Mouse (Mus musculus) embryonic fibroblast, embryonic 13.5 days (primary cell): ENCODE data around the gene Fbxl13. TPM values are rescaled to one million over a fixed set of nuclear protein-coding genes. Genes with fewer than 3 reads are reported as not detected.

Source experiments
- H3K27ac ChIP-seq: 2 replicates; pipeline ENCODE4 v1.5.1; 2012; ENCODE audit warnings: low read length, control low read depth, inconsistent platforms; ENCODE audit not compliant: insufficient read depth
- H3K4me1 ChIP-seq: 2 replicates; pipeline ENCODE4 v1.6.1; 2011; ENCODE audit warnings: low read length; ENCODE audit not compliant: control insufficient read depth, insufficient read depth
- H3K4me3 ChIP-seq: 2 replicates; pipeline ENCODE4 v1.5.1; 2011; ENCODE audit warnings: mild to moderate bottlenecking, control low read depth, low read length; ENCODE audit not compliant: insufficient read depth
- CTCF ChIP-seq: IDR thresholded peaks from 2 replicates; pipeline ENCODE4 v1.5.1; 2011; ENCODE audit warnings: mild to moderate bottlenecking, control low read depth, low read length, moderate library complexity, borderline replicate concordance; ENCODE audit not compliant: insufficient read depth
- POLR2A ChIP-seq: IDR thresholded peaks from 2 replicates; pipeline ENCODE4 v1.6.1; 2011; ENCODE audit warnings: low read depth, mild to moderate bottlenecking, control low read depth, low read length, moderate library complexity
- polyA plus RNA-seq: library from polyadenylated mRNA; stranded (reverse); fragments of >200 nt; gene quantifications from 2 replicates; pipeline ENCODE4 v1.2.4, GENCODE M21; 2011; ENCODE audit warnings: low read depth; ENCODE audit not compliant: missing spikeins, insufficient read length

Fbxl13 gene
- polyA plus RNA-seq, 1 experiment = not detected

- Histone ChIP-seq H3K4me1 (peaks cover 13% of the 10 kb centered on the region), H3K4me3 (no peak overlapping the region), H3K27ac (peak overlapping the region; percentile 56; the same call in 1 of the 2 replicates)
- no peak for TF ChIP-seq POLR2A
- no peak for TF ChIP-seq CTCF
These were observed 116.2 kb downstream of the Fbxl13 start for GRCm38 (mm10) chr5:21529110-21529720.

- Histone ChIP-seq H3K4me3 (no peak overlapping the region), H3K4me1 (peaks cover 13% of the 10 kb centered on the region), H3K27ac (no peak overlapping the region)
- TF ChIP-seq CTCF = no peak
- TF ChIP-seq POLR2A = no peak
These were observed 117.2 kb downstream of the Fbxl13 start for GRCm38 (mm10) chr5:21528068-21528842.

GRCm38 (mm10) chr5:21527488-21527911, 117.9 kb downstream of the Fbxl13 start:
- no peak overlapping the region for H3K4me3 ChIP-seq
- TF ChIP-seq POLR2A (no peak), CTCF (no peak)
- no peak overlapping the region for H3K27ac ChIP-seq
- peaks cover 13% of the 10 kb centered on the region for H3K4me1 ChIP-seq

GRCm38 (mm10) chr5:21526835-21527485, 118.5 kb downstream of the Fbxl13 start:
- H3K27ac ChIP-seq = no peak overlapping the region
- H3K4me3 ChIP-seq = no peak overlapping the region
- no peak for TF ChIP-seq POLR2A
- no peak for TF ChIP-seq CTCF
- H3K4me1 ChIP-seq = peaks cover 13% of the 10 kb centered on the region

DNA sequence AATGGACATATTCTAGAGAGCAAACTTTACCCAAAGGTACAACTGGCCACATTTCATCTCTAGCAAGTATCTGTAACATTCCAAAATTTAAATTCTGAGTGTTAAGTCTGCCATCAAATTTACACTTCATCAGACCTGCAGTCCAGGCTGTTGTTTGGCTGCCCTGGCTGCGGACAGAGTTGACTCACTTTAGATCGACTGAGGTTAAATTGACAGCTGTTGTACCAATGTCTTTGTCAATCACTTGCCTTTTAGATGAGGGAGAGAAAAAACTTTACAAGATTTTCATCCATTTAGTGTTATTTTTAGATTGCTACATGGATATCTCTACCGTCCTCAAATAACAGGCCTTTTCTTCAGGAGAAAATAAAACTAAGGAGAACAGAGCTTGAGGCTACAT, 126.3 kb downstream of the Fbxl13 start:
- no peak overlapping the region for H3K4me3 ChIP-seq
- no peaks in the 10 kb centered on the region for H3K4me1 ChIP-seq
- no peak overlapping the region for H3K27ac ChIP-seq
- TF ChIP-seq CTCF (no peak), POLR2A (no peak)

- Histone ChIP-seq H3K27ac (no peak overlapping the region), H3K4me1 (no peaks in the 10 kb centered on the region), H3K4me3 (no peak overlapping the region)
- no peak for TF ChIP-seq POLR2A
- no peak for TF ChIP-seq CTCF
These were observed 127.2 kb downstream of the Fbxl13 start for GRCm38 (mm10) chr5:21518207-21518606.

DNA sequence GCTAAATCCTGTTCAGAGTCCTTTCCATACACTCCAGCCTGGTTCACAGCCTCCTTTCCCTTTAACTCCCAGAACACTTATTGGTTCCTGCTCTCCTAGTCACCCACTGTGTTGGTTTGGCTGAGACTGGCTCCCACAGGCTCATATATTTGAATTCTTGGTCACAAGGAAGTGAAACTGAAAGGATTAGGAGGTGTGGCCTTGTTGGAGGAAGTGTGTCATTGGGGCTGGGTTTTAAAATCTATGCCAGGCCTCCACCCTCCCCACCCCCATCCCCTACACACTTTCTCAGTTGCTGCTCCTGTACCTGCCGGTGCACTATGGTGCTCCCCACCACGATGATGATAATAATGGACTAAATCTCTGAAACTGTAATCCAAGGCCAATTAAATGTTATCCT, 127.9 kb downstream of the Fbxl13 start:
- TF ChIP-seq POLR2A (no peak), CTCF (no peak)
- no peak overlapping the region for H3K27ac ChIP-seq
- no peak overlapping the region for H3K4me3 ChIP-seq
- H3K4me1 ChIP-seq = peaks cover 4% of the 10 kb centered on the region; the same call in 1 of the 2 replicates

- Histone ChIP-seq H3K4me3 (no peak overlapping the region), H3K27ac (no peak overlapping the region), H3K4me1 (peaks cover 4% of the 10 kb centered on the region; the same call in 1 of the 2 replicates)
- TF ChIP-seq CTCF (no peak), POLR2A (no peak)
These were observed 132.1 kb downstream of the Fbxl13 start for GRCm38 (mm10) chr5:21513363-21513762.

DNA sequence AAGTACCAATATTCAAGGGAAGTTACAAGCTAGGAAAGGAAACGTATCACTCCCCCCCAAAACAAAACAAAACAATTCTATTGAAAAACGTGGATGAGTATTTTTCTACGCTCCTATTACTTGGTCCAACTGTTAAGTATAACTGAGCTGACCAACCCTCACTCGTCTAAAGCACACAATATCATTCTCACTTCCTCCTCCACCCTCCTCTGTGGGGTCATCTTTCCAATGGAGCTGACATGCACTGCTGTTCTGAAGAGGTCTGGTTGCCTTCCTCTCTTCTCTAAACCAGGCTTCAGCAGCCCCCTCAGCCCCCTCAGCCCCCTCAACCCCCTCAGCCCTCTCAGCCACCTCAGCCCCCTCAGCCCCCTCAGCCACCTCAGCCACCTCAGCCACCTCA, 135.6 kb downstream of the Fbxl13 start:
- H3K4me3 ChIP-seq = no peak overlapping the region
- peaks cover 12% of the 10 kb centered on the region for H3K4me1 ChIP-seq
- TF ChIP-seq CTCF (no peak), POLR2A (no peak)
- H3K27ac ChIP-seq = no peak overlapping the region

DNA sequence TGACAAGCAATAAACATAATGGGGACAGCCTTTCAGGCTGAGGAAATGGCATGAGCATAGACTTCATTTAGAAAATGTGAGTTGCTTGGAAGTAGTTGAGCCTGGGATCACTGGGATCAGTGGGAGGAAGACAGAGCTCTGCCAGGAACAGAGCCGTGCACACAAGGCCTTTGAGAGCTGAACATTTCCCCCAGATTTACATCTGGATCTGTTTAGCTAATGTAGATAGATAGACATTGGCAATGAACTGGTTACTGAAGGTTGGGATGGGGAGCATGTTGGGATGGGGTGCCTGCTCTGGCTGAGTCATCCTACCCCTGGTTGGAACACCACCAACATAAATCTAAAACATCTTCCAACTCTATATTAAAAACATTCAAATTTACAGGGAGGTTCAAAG, 138.5 kb downstream of the Fbxl13 start:
- Histone ChIP-seq H3K27ac (peak overlapping the region; percentile 95), H3K4me1 (peaks cover 7% of the 10 kb centered on the region), H3K4me3 (no peak overlapping the region)
- TF ChIP-seq CTCF (no peak), POLR2A (no peak)
